Mouse (Mus musculus) forebrain, embryonic 12.5 days (tissue): ENCODE measurements around the gene Fadd. TPM values are rescaled to one million over a fixed set of nuclear protein-coding genes. Genes with fewer than 3 reads are reported as not detected.

Experiments used
- ATAC-seq: fragments of 200-750 bp; cut with Nextera tagmentation; 2 replicates; pipeline ENCODE4 v1.8.0; 2017; ENCODE audit warnings: moderate TSS enrichment; ENCODE audit not compliant: low FRiP score
- H3K27ac ChIP-seq: fragments of 300-500 bp; sonication (generic); 2 replicates; pipeline ENCODE4 v1.5.1; 2016; ENCODE audit warnings: mild to moderate bottlenecking
- H3K27me3 ChIP-seq: fragments of 300-500 bp; sonication (generic); 2 replicates; pipeline ENCODE4 v1.6.1; 2016; ENCODE audit warnings: mild to moderate bottlenecking
- H3K36me3 ChIP-seq: fragments of 300-500 bp; sonication (generic); replicated peaks from 2 replicates; pipeline ENCODE4 v1.6.1; 2016; ENCODE audit warnings: mild to moderate bottlenecking
- H3K4me1 ChIP-seq: fragments of 300-500 bp; sonication (generic); 2 replicates; pipeline ENCODE4 v1.6.1; 2016
- H3K4me2 ChIP-seq: fragments of 300-500 bp; sonication (generic); 2 replicates; pipeline ENCODE4 v1.6.1; 2016; ENCODE audit warnings: mild to moderate bottlenecking, moderate library complexity
- H3K4me3 ChIP-seq: fragments of 300-500 bp; sonication (generic); replicated peaks from 2 replicates; pipeline ENCODE4 v1.5.1; 2016; ENCODE audit warnings: mild to moderate bottlenecking
- H3K9ac ChIP-seq: fragments of 300-500 bp; sonication (generic); 2 replicates; pipeline ENCODE4 v1.6.1; 2016; ENCODE audit warnings: mild to moderate bottlenecking
- H3K9me3 ChIP-seq: fragments of 300-500 bp; sonication (generic); 2 replicates; pipeline ENCODE4 v1.6.1; 2016
- WGBS: fragments of 180-500 bp; shearing (Covaris S2); methylation state at CpG from one replicate; pipeline ENCODE4 v1.1.7; 2016; 5-methylcytosine and 5-hydroxymethylcytosine counted together
- polyA plus RNA-seq: library from polyadenylated mRNA; unstranded; fragments of >200 nt; fragmentation: Nextera tagmentation; extraction: Ambion mirVana; gene quantifications from 2 replicates; pipeline ENCODE4 v1.2.1, GENCODE M21; 2016

Gene Fadd
- polyA plus RNA-seq = 8.1 and 8.7 TPM in 2 replicates

DNA sequence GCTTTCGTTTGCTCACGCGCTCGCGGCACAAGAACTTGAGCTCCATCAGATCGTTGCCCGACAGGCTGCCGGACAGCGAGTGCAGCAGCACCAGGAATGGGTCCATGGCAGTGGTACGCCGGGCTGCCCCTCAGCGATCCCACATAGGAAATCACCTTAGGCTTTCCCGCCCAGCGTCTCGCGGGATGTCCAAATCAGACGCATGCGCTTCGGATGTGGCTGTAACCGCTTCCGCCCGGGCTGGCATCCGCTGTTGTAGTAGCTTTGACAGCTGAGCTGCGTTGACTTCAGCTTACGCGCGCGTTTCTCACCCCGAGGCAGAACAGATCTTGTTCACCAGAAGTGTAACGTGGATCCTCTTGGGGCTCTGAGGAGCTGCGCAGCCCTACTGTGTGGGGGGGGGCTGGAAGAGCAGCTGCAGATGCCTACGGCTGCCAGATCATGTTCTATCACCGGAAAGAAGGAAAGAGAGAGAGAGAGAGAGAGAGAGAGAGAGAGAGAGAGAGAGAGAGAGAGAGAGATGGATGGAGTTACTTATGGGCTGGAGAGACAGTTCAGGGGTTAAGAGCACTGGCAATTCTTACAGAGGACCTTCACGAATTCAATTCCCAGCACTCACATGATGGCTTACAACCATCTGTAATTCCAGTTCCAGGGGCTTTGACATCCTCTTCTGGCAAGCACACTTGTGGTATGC, at the start of gene Fadd:
Fadd (minus strand) TSS at position 180 of the 697 bp plus-strand sequence.
- H3K4me3 ChIP-seq = peak within 1 kb of the TSS; percentile 80
- WGBS = 3% methylated on average over 34 of the region's 34 CpGs
- peak; percentile 92 for ATAC-seq
- peaks cover 24% of the 10 kb centered on the region for H3K36me3 ChIP-seq
- H3K9me3 ChIP-seq = no peaks in the 10 kb centered on the region
- peak within 1 kb of the TSS; percentile 86 for H3K4me2 ChIP-seq
- peak within 1 kb of the TSS; percentile 91 for H3K27ac ChIP-seq
- peaks cover 23% of the 10 kb centered on the region for H3K4me1 ChIP-seq
- H3K27me3 ChIP-seq = peaks cover 18% of the 10 kb centered on the region; the same call in 1 of the 2 replicates
- H3K9ac ChIP-seq = peak within 1 kb of the TSS; percentile 80

DNA sequence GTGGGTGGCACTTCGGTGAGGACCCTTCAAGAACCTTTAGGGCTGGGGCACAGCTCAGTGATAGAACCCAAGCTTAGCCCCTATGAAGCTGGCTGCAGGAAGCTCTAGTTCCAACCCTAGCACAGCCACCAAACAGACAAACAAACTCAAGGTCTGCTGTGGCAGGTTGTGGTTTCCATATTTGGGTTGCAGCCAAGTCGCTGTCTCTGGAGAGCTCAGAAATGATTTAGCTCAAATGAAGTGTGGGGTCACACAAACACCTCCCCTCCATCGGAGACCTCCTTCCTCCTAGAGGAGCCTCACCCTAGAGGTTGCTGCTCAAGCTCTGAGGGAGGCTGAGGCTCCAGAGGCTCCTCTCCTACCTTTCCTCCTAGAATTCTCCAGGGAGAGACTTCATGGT, 48.4 kb upstream of the Fadd start:
- Histone ChIP-seq H3K36me3 (peaks cover 4% of the 10 kb centered on the region), H3K9ac (no peak overlapping the region), H3K4me2 (no peak overlapping the region), H3K4me1 (peaks cover 46% of the 10 kb centered on the region), H3K4me3 (no peak overlapping the region), H3K27ac (peak overlapping the region; percentile 94; the same call in 1 of the 2 replicates), H3K27me3 (peaks cover 52% of the 10 kb centered on the region), H3K9me3 (no peaks in the 10 kb centered on the region)
- 85% methylated on average over 3 of the region's 3 CpGs for WGBS
- no peak for ATAC-seq

DNA sequence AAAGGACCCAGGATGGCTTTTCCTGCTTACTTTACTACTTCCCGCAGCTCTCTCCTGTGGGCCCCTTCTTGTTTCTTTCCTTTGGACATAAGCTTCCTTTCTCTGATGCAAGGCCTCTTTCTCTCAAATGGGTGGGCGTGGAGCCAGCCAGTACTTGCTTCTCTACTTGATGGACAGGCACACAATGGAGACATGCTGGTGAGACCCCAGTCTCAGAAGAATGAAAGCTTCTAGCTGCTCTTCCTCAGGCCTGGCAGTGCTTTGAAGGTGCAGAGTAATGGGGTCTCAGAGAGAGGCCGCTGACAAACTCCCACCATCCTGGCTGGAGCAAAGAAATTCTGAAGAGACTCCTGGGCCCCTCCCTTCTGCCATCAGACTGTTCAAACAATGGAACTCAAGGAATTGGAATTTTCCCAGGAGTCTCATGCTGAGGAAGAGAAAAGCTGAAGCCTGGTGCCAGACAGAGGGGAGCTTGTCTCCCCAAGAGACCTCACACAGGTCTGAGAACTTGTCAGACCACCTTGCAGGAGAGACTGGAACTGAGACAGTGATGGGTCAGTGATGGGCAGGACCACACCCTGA, 46.2 kb upstream of the Fadd start:
- Histone ChIP-seq H3K36me3 (peaks cover 3% of the 10 kb centered on the region; the same call in 1 of the 2 replicates), H3K27ac (peak overlapping the region; percentile 94), H3K4me3 (no peak overlapping the region), H3K4me1 (peaks cover 58% of the 10 kb centered on the region), H3K9ac (no peak overlapping the region), H3K9me3 (no peaks in the 10 kb centered on the region), H3K4me2 (0 out of 2 replicates have a peak overlapping the region, but pooled peaks have one; percentile 17), H3K27me3 (peaks cover 52% of the 10 kb centered on the region)
- 6% methylated on average over 3 of the region's 3 CpGs for WGBS
- peak; percentile 89 for ATAC-seq

DNA sequence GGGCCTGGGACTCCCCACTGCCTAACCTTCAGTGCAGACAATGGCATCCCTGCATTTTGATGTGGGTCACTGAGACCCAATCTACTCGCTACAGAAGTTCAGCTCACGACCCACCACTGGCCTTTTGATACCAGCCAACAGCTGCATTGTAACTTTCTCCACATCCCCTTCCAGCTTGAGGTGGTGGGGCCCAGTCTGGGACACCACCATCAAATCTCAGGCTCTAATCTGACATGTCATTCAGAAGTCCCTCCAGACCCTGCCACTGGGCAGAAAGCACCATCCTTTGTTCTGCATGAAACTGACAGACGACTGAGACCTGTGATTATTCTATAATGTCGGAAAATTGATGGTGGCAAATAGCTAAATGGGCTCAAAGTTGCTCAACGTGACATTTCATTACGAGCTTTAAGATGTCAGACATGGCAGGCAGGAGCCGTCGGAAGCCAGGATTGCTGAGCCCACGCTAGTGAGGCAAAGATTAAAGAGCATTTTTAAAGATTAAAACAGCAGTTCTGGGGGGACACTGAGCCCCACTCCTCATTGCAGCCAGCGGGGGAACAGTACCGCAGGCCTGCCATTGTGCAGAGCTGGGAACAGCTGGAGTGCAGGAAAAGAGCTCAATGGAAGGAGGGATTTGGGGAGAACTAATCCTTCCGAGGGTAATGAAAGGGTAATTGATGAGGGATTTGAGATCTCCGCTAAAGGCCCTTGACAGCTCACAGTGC, 45.5 kb upstream of the Fadd start:
- H3K9ac ChIP-seq = 0 out of 2 replicates have a peak overlapping the region, but pooled peaks have one; percentile 25
- ATAC-seq = peak; percentile 78
- no peak overlapping the region for H3K4me3 ChIP-seq
- 0 out of 2 replicates have a peak, but pooled peaks cover under 1% of the 10 kb centered on the region for H3K9me3 ChIP-seq
- H3K36me3 ChIP-seq = peaks cover 4% of the 10 kb centered on the region
- 3% methylated on average over 13 of the region's 13 CpGs for WGBS
- peaks cover 53% of the 10 kb centered on the region for H3K27me3 ChIP-seq
- peak overlapping the region; percentile 17 for H3K4me2 ChIP-seq
- peaks cover 58% of the 10 kb centered on the region for H3K4me1 ChIP-seq
- H3K27ac ChIP-seq = peak overlapping the region; percentile 94

DNA sequence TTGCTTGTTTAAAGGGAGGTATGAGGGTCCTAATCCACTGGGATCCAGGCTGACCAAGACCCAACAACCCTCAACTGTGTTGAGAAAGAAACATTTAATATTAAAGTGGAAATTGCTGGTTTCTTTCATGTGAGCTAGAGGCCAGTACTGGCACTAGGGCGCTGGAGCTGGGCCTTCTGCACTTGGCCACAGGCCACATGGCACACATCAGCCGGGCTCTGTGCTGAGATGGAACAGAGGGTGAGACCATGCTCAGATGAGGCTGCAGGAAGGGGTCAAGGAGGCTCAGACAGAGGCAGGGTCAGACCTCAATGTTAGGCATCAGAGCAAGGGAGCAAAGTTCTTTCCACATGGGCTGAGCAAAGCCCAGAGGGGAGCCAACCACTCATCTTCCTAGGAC, 43.8 kb upstream of the Fadd start:
- peak overlapping the region; percentile 94; the same call in 1 of the 2 replicates for H3K27ac ChIP-seq
- H3K36me3 ChIP-seq = peaks cover 14% of the 10 kb centered on the region
- no peak overlapping the region for H3K4me2 ChIP-seq
- H3K9ac ChIP-seq = no peak overlapping the region
- H3K4me3 ChIP-seq = no peak overlapping the region
- 82% methylated on average over 2 of the region's 2 CpGs for WGBS
- H3K4me1 ChIP-seq = peaks cover 64% of the 10 kb centered on the region
- ATAC-seq = no peak
- peaks cover 37% of the 10 kb centered on the region for H3K27me3 ChIP-seq
- H3K9me3 ChIP-seq = 0 out of 2 replicates have a peak, but pooled peaks cover 4% of the 10 kb centered on the region

DNA sequence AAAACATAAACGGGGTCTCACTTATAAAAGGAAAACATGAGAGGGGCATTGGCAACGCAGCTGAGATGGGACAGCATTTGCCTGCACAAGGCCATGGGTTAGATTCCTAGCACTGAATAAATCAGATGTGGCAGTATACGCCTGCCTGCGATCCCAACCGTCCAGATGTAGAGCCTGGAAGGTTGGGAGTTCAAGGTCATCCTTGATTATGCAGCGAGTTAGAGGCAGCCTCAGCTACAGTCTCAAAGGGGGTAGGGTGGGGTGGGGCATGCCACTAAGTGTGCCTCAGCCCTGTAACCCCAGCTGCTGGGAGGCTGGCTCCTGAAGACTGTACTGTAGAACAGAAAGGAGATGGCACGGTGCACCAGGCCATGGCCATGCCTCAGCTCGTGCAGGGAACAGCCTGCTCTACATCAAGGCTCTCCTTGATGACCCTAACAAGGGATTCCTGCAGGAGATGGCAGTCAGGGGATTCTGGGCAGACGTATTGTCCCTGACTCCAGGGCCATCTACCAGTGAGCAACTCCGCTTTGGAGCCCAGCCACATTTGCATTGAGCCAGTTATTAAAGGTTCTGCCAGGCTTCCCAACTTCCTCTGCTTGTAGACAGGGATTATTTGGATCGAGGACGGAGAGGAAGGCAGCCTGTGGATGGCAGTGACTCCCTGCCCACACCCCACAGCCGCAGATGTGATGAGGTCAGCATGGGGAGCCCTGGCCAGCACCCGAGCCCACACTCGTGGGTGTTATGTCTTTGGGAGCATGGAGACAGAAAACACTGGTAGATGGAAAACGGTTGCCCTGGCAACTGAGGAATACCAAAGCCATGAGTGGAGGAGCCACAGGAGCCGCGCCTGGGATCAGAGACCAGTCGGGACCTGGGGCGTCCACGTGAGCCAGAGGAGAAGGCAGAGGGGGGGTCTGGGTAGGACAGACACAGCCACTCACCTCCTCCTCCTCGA, 38.7 kb upstream of the Fadd start:
- WGBS = 74% methylated on average over 22 of the region's 22 CpGs
- H3K4me1 ChIP-seq = peaks cover 27% of the 10 kb centered on the region
- no peak overlapping the region for H3K4me3 ChIP-seq
- peak overlapping the region; percentile 25; the same call in 1 of the 2 replicates for H3K27ac ChIP-seq
- no peak for ATAC-seq
- H3K9ac ChIP-seq = no peak overlapping the region
- H3K27me3 ChIP-seq = peaks cover 33% of the 10 kb centered on the region
- peaks cover 21% of the 10 kb centered on the region for H3K36me3 ChIP-seq
- H3K9me3 ChIP-seq = 0 out of 2 replicates have a peak, but pooled peaks cover 4% of the 10 kb centered on the region
- no peak overlapping the region for H3K4me2 ChIP-seq

DNA sequence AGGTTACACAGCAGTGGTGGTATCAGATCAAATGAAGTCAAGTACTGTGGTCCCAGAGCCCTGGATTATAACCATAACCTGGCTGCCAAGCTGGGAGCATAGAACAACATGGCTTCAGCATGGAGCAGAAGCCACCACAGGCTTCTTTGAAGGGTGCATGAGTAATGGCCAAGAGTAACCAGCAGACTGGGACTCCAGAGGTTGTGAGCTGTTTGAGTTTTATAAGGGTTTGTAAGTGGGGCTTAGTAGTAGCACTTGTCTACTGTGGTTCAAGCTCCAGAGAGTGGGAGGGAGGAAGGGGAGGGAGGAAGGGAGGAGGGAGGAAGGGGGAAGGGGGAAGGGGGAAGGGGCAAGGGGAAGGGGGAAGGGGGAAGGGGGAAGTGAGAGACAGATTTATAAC, 38.1 kb upstream of the Fadd start:
- Histone ChIP-seq H3K9ac (no peak overlapping the region), H3K27ac (no peak overlapping the region), H3K4me3 (no peak overlapping the region), H3K9me3 (0 out of 2 replicates have a peak, but pooled peaks cover 4% of the 10 kb centered on the region), H3K27me3 (peaks cover 30% of the 10 kb centered on the region), H3K36me3 (peaks cover 23% of the 10 kb centered on the region), H3K4me2 (no peak overlapping the region), H3K4me1 (peaks cover 20% of the 10 kb centered on the region)
- no peak for ATAC-seq

DNA sequence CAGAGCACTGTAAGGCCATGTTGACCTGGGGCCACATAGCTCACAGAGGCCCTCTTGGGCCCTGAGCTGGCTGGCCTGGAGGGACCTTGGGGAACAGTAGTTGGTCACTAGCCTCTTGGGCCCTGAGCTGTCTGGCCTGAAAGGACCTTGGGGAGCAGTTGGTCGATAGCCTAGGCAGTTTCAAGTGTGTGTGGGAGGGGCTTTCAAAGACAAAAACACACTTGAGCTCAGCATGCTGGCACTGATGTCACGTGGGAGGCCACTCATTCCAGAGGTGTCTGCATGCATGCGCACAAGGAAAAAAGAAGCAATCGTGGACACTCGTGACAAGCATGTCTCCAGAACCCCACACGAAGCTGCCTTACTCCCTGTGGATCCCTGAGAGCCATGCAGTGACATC, 33.1 kb upstream of the Fadd start:
- no peak for ATAC-seq
- H3K9me3 ChIP-seq = no peaks in the 10 kb centered on the region
- 80% methylated on average over 6 of the region's 6 CpGs for WGBS
- H3K4me1 ChIP-seq = no peaks in the 10 kb centered on the region
- H3K27me3 ChIP-seq = peaks cover 11% of the 10 kb centered on the region; the same call in 1 of the 2 replicates
- no peak overlapping the region for H3K4me3 ChIP-seq
- peaks cover 15% of the 10 kb centered on the region for H3K36me3 ChIP-seq
- H3K27ac ChIP-seq = no peak overlapping the region
- no peak overlapping the region for H3K9ac ChIP-seq
- H3K4me2 ChIP-seq = no peak overlapping the region

DNA sequence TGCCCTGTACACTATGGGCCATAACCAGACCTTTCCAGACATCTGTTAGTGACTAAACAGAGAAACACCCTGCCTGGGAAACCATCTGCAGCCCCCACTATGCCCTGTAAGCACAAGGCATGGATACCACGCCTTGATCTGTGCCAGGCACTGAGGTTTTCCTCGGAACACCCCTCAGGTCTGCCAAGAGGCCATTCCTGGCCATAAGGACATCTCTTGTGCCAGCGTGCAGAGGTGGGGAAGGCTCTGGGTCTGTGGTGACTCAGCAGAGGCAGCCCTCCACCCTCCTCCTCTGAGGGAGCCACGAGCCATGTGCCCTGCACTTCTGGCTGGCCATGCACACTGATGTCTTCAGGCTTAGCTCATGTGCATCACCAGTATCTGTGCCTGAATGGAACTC, 30.6 kb upstream of the Fadd start:
- no peak overlapping the region for H3K27ac ChIP-seq
- no peak overlapping the region for H3K4me3 ChIP-seq
- no peak for ATAC-seq
- WGBS = 89% methylated on average over 4 of the region's 4 CpGs
- H3K27me3 ChIP-seq = peaks cover 7% of the 10 kb centered on the region; the same call in 1 of the 2 replicates
- H3K9ac ChIP-seq = no peak overlapping the region
- no peak overlapping the region for H3K4me2 ChIP-seq
- no peaks in the 10 kb centered on the region for H3K4me1 ChIP-seq
- no peaks in the 10 kb centered on the region for H3K9me3 ChIP-seq
- H3K36me3 ChIP-seq = peaks cover 13% of the 10 kb centered on the region

DNA sequence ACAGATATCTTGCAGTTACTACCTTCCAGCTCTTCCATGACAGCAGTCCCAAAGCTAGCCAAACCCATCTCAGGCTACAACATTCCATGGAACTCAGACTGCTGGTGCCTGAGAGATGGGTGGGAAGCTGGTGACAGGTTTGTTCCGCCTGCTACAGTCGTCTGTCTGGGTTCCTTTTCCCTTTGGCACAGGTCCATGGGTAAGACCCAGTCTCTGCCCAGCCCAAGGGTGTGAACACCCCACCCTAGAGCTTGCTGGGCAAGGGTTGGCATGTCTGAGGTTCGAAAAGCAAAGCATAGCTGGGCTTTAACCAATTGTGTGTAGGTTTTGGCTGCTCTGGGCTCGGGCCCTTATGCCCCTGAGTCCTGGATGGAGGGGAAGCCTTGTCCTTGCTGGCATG, 30.1 kb upstream of the Fadd start:
- no peak overlapping the region for H3K4me2 ChIP-seq
- H3K9me3 ChIP-seq = no peaks in the 10 kb centered on the region
- ATAC-seq = no peak
- WGBS = 78% methylated on average over 4 of the region's 4 CpGs
- H3K4me3 ChIP-seq = no peak overlapping the region
- H3K4me1 ChIP-seq = no peaks in the 10 kb centered on the region
- peaks cover 8% of the 10 kb centered on the region for H3K36me3 ChIP-seq
- peaks cover 7% of the 10 kb centered on the region; the same call in 1 of the 2 replicates for H3K27me3 ChIP-seq
- no peak overlapping the region for H3K27ac ChIP-seq
- H3K9ac ChIP-seq = no peak overlapping the region

DNA sequence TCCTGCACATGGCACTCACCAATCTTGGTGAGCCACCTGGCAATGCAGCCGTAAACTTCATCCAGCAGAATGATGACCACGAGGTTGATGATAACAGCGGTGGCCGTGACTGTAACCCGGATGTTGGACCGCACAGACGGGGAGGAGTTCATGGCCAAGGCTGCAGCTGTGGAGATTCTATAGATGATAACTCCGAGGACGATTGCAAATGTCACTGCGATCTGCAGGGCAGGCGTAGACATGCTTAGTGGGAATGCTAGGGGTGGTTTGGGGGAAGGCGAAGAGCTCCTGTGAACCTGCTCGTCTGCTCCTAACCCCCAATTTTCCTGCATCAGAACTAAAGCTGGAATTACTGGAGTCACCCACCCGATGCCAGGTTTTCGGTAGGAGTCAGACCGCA, 29.3 kb upstream of the Fadd start:
- peaks cover 13% of the 10 kb centered on the region for H3K36me3 ChIP-seq
- no peak overlapping the region for H3K4me3 ChIP-seq
- 96% methylated on average over 16 of the region's 16 CpGs for WGBS
- H3K4me1 ChIP-seq = no peaks in the 10 kb centered on the region
- H3K4me2 ChIP-seq = no peak overlapping the region
- H3K9me3 ChIP-seq = no peaks in the 10 kb centered on the region
- no peak for ATAC-seq
- no peak overlapping the region for H3K9ac ChIP-seq
- no peak overlapping the region for H3K27ac ChIP-seq
- H3K27me3 ChIP-seq = peaks cover 7% of the 10 kb centered on the region; the same call in 1 of the 2 replicates
